Mouse (Mus musculus): ENCODE measurements around the gene Vmn2r95. TPM values are rescaled to one million over a fixed set of nuclear protein-coding genes. Genes with fewer than 3 reads are reported as not detected.
"Not testable (repeated sequence)": the region's sequence is repeated elsewhere in the genome, so short reads cannot be mapped to it uniquely, and the experiment has no call there.

The Vmn2r95 gene
- total RNA-seq (2021), result not detected

GRCm38 (mm10) chr17:18423778-18424177, at the start of gene Vmn2r95:
Gene Vmn2r95, plus strand, starts transcription at chr17:18424078.
- no peak for DNase-seq (ENCODE audit: extremely low spot score in 1 of 2, low spot score in 1 of 2)

GRCm38 (mm10) chr17:18455619-18456140, 31.8 kb downstream of the Vmn2r95 start:
- no peak for DNase-seq (ENCODE audit: extremely low spot score in 1 of 2, low spot score in 1 of 2)

GRCm38 (mm10) chr17:18458126-18458634, 34.3 kb downstream of the Vmn2r95 start:
- not testable (repeated sequence) for DNase-seq (ENCODE audit: extremely low spot score in 1 of 2, low spot score in 1 of 2)

GRCm38 (mm10) chr17:18462695-18463094, 38.8 kb downstream of the Vmn2r95 start:
- DNase-seq (ENCODE audit: extremely low spot score in 1 of 2, low spot score in 1 of 2), result no peak

GRCm38 (mm10) chr17:18479885-18480284, 56.0 kb downstream of the Vmn2r95 start:
- DNase-seq (ENCODE audit: extremely low spot score in 1 of 2, low spot score in 1 of 2), result no peak

Other genes with a start within 250 kb of the Vmn2r95 start
- not detected for gene Vmn2r94, start 146.3 kb upstream of the Vmn2r95 start, total RNA-seq (2021)
- not detected for gene Vmn2r93, start 126.0 kb upstream of the Vmn2r95 start, total RNA-seq (2021)
- gene Vmn2r96, start 149.1 kb downstream of the Vmn2r95 start, total RNA-seq (2021), result not detected

Data from layer of hippocampus, postnatal 25 days (tissue).